Mouse (Mus musculus) lung, postnatal 4 days (tissue): ENCODE measurements at regions not wholly inside any gene's neighbourhood (a gene's known extent, or its start where the extent isn't known, plus 50 kb on each side); places are given as distances from the start of the nearest gene placed in this dataset.

Source experiments
- DNase-seq, 2 experiments: peaks; one replicate each; pipeline ENCODE4 v3.0.0; 2021

DNA sequence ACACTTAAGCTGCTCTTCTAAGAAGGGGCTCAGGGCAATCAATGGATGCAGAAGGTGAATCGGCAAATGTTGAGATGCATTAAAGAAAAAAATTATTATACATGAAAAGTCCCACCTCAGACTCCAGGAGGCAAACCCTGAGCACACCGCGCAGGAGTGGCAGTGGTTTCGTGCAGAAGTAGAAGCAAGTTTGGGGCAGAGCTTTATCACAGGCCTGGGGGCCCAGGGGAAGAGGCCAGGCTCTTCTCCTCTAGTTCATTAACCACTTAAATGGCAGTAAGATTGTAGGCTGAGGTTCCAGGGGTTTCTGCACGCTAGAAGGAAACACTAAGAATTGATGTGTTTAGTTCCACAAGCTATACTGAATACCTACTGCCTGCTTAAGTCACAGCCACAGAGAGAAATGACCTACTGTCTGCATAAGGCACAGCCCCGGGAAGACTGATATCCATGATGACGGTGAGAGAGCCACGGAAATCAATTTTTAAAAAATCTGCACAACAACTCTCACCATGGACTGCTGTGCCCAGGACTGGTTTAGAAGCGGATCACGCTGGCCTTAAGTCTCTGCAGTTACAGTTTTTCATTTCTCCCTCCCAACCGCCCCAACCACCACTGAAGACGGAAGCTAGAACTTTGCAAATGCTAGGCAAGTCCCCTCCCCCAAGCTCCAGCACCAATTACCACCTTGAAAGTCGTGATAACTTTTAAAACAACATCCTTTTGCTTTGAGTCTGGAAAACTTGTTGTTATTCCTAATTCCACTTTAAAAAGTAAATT, 132.2 kb upstream of the Lef1 start:
- DNase-seq: no peak

DNA sequence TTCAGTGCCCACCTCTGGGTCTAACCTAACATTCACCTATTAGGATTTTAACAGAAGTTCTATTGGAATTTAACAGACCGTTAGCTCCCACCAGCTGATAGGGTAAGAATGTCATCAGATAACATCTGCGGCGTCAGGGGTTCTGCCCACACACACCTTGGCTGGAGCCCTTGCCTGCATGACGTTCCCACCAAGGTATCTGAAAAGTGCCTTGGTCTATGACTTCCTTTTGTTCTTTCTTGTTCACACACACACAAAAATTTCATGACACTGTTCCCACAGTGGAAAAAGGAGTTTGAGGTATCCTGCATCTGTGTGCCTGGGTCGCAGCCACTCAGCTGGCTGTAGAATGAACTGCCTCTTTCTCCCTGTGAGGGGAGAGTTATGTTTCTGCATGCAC, 134.1 kb upstream of the Lef1 start:
- no peak for DNase-seq

DNA sequence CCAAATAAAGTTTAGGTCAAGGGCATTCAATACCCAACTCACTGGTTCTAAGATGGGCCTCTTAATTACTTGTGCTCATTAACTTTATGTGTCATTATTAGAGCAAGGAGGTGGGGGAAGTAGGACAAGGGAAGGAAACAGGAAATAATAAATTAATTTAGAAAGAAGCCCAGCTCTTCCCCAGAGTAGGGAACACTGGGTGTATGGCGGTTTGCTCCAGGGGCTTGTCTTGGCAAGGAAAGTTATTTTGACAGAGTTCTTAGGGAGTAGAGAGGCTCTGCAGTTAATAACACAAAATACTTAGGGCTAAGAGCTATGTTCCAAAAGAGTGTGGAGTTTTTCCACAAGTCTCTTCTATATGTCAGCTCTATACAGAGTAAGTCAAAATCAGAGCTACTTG, 135.0 kb upstream of the Lef1 start:
- no peak for DNase-seq

DNA sequence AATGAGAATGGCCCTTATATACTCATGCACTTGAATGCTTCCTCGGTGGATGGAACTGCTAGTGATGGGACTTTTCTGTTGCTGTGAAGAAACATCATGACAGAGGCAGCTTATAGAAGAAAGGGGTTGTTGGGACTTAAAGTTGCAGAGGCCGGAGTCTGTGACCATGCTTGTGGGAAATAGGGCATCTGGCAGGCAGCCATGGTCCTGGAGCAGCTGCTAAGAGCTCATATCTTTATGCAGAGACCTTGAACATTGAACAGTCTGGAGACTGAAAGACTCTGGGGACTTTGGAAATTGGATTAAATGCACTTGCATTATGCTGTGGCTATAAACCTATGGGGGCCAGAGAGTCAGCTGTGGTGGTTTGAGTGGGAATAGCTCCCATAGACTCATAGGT, 138.1 kb upstream of the Lef1 start:
- DNase-seq: peak in 1 of 2 experiments; percentile 29

DNA sequence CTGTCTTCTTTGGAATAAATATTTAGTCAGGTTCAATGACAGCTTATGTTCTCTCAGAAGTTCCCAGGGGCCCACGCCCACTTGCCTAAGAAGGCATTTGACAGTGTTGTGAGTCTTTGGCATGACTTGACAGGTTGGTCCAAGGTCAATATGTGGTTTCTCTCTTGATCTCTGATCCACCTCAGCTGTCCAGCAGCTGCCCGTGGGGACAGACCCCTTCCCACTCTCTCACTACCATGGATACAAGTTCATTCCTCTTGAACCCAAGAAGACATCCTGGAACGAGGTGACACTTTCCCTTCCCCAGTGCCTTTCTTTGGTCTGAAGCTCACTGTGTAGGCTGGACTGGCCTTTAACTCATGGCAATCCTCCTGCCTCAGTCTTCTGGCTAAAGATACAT, 145.0 kb upstream of the Lef1 start:
- no peak for DNase-seq

DNA sequence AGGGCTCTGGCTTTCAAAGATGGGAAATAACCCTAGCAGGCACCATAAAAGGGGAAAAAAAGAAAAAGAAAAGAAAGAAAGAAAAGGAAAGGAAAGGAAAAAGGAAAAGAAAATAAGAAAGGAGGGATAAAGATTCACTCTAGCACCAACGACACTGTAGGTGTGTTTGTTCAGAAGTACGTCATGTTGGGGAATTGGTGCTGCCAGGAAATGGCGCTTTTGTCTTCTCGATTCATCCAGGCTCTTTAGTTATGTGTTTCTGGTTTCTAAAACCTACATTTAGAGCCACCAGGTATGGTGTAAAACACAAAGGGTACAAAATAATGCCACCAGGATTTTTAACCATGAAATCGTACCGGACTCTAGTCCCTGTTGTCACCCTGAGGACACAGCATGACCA, 146.2 kb upstream of the Lef1 start:
- DNase-seq: no peak

DNA sequence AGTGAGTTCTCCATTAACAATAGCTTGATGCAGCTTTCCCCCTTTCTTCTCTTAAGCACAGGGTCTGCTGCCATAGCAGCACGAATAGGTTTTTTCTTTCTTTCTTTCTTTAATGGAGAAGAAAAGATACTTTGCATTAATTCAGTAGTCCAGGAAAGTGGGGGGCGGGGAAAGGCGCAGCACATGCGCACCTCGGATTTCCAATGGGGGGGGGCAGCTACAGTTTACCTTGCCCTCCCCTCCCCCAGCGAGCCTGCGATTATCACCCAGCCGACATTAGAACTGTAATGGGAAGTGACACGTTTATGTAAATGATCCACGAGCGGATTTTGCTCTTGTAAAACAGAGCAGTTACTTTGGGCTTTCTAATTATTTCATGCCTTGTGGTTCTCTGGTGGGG, 146.6 kb upstream of the Lef1 start:
- no peak for DNase-seq

DNA sequence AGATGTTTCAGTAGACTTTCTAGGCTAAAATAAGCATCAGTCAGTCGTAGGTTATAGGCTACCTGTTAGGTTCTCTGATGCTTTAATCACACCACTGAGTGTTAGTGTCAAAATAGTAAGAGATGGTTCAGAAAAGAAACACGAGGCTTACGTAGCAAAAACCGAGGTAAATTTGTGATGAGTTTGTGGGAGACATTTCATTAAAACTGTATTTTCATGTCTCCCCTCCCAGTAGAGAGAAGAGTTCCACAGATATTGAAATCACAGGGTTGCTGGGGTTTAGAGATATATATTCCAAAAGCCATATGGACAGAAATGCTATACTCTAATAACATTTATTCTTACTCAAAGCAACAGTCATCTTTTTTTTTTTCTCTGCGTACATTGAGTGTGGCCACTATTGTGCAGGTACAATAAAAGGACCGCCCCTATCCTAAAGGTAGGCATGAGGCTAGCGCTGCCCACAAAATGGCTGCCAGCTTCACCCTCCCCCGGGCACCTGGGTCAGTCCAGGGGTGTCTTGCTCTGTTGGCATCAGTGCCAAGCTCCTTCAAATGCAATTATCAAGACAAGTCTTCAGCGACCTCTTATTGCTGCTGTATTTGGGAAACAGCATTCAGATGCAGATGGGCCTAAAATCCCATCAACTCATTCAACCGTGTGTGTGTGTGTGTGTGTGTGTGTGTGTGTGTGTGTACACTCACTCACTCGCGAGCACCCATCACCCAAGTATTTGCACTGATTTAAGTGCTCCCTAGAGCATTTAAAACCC, 147.4 kb upstream of the Lef1 start:
- no peak for DNase-seq

DNA sequence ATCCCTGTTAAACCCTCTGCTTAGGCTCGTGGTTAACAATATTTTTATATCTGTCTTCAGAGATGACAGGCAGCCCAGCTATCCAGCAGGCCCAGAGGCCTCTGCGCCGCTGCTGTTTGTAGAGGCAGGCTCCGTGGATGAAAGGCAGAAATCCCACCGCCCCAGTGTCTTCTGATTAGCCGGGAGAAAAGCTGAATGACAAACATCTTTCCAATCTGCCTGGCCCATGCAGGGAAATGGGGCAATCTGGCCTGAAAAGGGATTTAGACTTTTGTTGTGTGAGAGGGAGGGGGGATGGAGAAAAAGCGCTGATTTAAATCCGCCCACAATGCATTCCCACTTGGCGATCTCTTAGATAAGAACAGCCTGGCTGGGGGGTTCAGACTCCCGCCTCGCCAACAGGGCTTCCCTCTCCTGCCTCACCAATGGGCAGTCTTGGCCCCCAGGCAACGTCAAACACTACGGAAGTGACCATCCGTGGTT, 148.1 kb upstream of the Lef1 start:
- DNase-seq: no peak

DNA sequence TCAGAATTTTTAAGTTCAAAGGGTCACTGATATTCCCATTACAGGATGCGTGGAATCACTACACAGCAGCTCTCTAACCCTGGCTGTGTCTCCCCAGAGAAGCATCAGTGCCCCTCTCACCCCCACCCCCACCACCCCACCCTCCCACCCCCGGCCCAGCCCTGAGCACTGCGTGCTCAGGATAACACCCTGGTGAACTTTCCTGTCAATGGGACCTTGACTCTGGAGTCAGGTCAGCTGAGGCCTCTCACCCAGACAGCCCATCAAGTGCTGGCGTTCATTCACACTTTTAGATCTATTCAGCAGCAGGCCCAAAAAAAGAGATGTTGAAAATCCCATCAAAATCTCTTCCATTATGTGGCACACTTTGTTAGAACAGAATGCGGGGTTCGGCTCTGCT, 148.6 kb upstream of the Lef1 start:
- DNase-seq: no peak

DNA sequence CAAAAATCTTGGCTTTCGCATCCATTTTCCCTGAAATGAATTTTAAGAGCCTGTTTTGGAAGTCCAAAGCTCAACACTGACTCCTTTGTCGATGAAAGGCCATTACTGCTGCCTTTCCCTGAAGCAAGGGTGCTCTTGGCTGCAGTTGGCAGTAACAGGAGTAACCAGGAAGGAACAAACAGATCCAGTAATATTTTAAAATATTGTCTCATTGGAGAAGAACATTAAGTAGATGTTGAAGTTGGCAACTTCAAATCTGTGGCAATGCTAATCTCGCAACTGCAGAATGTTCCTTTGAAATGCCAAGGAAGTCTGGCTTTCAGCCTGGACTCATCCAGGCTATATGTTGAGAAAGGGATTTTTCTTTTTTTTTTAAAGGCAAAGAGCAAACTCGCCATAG, 154.3 kb upstream of the Lef1 start:
- no peak for DNase-seq

DNA sequence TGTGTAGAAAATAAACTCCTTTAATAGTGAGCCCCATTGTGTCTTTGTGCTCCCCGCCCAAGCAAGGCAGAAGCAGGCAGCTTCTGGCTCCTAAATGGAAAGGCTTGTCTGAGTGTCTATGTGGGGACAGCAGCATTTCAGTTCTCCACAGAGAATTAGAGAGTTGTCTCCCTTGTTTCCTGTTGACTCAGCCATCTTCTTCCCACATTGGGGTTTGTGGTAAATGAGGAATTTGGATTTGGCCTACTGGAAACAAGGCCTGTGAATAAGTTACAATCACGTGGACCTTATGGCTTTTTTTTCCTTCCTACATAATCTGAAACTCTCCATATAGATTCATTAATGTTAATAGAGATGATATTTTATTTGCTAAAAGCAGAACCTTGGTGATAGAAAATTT, 158.9 kb upstream of the Lef1 start:
- no peak for DNase-seq

DNA sequence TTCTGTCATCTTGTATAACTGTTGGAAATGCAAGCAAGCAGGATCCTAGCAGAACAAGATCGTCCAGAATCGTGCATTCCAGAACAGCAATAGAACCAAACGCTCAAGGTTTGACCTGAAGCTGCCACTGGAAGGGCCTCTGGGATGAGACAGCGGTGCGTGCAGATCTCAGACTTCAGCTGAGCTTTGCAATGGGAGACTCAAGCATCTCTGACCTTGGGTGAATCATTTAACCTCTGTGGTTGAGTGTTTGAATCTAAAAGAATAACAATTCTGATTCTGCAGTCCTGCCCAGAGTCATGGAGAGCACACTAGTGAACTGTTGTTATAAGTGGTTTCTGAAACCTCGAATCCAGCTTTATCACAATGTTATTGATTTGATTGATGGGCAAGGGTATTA, 159.4 kb upstream of the Lef1 start:
- no peak for DNase-seq

DNA sequence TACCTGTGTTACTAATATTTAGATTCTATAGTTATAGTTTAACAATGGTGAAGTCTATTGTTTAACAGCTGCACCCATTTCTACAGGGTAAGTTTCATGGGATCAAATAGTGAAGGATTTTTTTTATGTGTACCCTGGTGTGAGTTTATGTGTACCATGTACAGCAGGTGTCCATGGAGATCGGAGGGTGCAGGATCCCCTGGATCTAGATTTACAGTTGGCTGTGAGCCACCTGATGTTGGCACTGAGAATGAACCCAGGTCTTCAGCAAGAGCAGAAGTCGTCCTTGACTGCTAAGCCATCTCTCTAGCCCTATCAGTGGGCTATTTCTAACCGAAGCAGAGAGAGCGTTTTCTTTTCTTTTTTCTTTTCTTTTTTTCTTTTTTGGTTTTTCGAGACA, 162.4 kb upstream of the Lef1 start:
- DNase-seq: no peak

DNA sequence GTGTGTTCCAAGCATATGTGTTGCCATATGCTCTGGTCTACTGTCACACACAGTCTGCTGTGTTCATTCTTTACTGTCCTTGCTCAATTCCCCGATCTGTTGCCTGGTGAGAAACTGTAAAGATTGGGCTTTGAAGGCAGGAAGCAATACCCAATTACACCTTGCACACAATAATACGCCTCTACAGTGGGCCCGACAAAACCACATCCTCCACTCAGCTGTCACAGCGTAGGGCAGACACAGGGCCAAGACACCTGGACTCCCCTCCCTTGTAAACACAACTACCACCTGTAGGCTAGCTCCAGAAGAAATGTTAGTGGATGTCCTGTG, 163.0 kb upstream of the Lef1 start:
- DNase-seq: no peak

DNA sequence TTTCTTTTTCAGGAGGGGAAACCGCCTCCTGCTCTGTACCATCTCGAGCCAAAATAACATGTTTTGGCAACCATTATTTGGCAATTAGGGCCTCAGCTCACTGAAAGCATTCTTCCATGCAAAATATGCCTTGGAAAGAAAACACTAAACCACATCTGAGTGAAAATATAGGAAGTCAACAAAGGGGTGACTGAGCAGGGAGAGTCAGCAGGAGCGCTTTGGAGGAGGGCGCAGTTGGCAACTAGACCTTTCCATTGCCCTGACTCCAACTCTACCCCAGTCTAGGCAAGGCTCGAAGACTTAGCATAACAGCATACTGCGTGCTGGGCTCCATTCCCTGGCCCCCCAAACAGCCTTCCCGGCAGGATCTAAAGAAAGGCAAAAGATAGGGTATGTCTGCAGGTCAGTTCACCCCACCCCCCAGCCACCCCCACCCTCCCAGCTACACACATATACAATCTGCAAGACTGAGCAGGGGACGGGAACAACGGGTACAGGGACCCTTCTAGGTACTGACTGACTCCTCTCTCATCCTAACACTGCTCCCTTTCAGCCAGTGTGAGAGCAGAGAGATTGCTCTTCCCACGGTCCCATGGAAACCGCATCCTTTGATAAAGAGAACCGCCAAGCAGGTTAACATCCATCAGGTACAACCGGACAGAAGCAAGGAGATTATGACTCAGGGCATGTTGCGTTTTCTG, 163.5 kb upstream of the Lef1 start:
- no peak for DNase-seq

DNA sequence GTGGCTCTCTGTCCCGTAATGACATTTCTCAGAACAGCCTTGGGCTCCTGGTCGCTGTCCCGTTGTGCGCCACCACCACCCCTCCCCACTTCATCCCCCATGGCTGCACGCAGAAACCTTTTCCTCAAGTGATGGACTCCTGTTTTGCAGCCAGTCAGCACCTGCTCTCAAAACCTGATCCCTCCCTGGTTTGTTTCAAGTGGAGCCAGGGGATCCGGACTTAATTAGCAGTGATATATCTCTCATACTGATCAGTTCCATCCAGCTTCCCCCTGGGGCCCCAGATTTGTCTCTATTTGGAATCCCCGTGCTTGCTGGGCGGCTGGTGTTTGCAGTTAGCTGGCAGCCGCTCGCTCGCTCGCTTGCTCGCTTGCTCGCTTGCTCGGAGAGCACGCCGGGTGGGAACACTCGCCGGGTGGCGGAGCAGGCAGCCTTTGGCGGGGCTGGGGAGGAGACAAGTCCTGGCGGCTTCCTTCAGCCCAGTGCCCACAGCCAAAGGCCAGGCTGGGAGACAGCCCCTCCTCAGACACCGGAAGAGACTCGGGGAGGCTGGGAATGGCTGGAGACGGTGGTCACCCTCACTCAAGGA, 164.3 kb upstream of the Lef1 start:
- DNase-seq: peak; percentile 58 to 78

DNA sequence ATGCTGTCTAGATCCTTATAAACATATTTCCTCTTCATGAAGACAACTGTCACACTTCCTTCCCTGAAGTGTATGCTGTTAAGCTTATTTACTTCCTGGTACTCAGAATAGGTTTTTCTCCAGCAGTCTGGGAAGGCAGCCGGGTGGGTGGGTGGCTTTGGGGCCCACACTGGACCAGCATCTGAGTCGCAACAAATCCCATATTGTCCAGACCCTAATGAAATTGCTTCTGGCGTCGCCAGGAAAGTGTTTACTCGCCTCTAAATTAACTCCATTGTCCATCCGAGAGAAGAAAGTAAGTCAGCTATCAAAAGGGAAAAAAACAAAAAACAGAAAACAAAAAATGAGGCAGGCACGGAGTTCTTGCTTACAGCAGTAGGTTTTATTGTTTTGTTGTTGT, 164.9 kb upstream of the Lef1 start:
- no peak for DNase-seq

DNA sequence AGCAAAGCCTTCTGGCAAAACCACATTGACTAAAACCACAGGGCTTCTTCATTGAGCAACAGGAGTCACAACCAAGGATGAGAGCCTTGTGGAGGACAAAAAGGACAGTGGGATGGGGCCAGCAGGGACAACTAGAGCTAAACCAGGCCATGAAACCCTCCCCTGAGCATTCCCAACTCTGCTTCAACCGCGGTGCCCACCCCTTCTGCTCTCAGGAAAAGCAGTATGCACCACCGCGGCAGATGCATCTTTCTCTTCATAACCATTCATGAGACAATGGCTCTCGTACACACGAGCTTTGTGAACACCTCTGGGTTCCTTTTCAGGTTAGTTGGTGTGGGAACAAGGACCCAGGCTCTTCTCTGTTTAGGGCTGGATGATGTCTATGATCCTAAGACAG, 166.0 kb upstream of the Lef1 start:
- DNase-seq: no peak

DNA sequence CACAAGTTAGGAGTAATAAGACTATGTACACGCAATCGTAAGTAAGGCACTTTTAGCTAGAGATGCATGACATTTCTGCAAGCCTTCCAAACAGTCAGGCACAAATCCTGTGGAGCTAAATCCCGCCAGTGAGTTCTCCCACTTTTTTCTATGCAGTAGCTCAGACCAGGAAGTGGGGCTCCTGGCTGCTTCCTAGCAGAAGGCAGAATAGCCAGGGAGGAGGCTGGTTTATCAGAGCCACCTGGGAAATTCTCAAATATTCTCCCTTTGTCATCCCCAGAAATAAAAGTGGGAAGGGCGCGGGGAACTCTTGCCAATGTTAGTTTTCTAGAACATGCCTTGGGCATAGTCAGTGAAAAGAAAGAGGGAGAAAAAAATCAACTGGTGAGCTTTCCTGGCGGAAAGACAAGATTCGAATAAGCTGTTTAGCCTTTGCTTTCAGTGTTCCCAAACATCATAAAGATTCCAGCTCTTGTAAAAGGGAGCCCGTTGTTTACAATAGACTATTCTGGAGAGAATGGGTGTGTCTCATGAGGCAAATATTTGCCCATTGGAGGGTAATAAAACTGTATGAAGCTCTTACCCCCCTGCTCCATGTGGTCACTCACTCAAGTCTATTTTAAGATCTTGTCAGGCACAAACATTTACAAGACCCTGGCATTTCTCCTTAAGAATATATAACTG, 167.2 kb upstream of the Lef1 start:
- DNase-seq: no peak

DNA sequence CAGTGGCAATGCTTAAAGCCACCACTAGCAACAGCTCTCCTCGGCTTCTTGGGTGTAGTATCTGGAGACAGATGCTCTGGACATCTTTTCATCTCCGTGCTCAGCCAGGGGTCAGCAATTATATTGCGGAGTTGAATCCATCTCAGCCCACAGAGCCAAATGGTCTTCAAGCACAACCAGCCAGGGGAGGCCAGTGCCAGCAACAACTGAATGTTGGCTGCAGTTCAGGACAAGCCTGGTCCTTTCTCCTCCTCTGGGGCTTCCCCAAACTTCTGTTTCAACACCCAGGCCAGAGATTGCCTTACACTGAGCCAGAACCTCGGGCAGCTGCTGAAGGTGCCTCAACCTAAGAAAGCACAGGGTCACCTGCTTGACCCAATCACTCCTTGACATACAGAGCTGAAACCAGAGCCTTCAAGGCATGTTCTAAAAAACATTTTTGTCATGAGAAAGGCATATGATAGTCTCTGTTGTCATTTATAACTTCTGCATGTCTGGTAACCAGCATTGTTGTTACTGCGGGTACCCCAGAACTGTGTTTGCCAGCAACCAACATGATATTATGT, 169.9 kb upstream of the Lef1 start:
- DNase-seq: peak; percentile 31 to 66

DNA sequence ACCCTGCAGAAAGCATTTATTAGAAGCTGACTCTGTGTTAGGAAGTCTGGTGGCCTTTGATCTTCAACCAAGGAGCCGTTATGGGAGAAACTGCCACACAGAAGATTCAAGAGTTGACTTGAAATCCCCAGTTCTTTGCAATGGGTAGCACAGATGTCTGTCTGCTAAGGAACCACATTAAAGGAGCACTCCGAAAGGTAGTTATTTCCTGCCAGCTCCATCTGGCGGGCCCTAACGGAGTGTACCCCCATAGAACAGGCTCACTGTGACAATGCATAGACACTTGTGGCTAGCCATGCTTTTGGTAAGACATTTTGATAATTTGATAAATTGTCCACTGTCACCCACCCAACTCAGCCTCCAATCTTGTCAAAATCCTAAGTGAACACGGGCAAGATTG, 173.3 kb upstream of the Lef1 start:
- DNase-seq: no peak

DNA sequence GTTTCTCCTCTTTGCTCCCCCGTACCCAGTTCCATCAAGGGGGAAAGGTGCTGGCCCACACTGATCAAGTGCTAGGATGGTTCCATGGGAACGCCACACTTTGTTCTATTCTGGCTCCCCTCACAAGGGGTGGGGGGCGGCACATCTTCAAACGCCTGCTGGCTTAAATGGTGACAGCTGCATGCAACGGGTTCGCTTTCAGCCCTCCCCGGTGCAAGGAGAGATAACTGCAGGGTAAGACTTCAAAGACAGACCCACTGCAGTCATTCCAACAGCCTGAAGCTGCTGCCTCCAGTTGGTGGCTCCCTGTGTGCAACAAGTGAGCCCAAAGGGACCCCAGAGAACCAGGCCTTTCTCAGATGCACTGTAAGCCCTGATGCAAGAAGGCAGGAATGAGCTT, 173.9 kb upstream of the Lef1 start:
- DNase-seq: no peak
